Mouse (Mus musculus) 3T3-L1 (cell line): ENCODE measurements around the gene Acsl6.
"Not testable (repeated sequence)": the region's sequence is repeated elsewhere in the genome, so short reads cannot be mapped to it uniquely, and the experiment has no call there.

Experiments
- DNase-seq: peaks from one replicate; pipeline ENCODE4 v3.0.0-alpha.2; 2015; ENCODE audit warnings: low read depth, low spot score

Acsl6 gene

GRCm38 (mm10) chr11:54391326-54391725 lies 87.7 kb downstream of the Acsl6 start:
- no peak for DNase-seq

GRCm38 (mm10) chr11:54396686-54397085 lies 93.1 kb downstream of the Acsl6 start:
- no peak for DNase-seq

- no peak for DNase-seq
These were observed 94.5 kb downstream of the Acsl6 start for GRCm38 (mm10) chr11:54398058-54398457.

- not testable (repeated sequence) for DNase-seq
These were observed 97.2 kb downstream of the Acsl6 start for GRCm38 (mm10) chr11:54400803-54401202.

GRCm38 (mm10) chr11:54404885-54405284 lies 101.3 kb downstream of the Acsl6 start:
- no peak for DNase-seq

GRCm38 (mm10) chr11:54406930-54407546 lies 103.4 kb downstream of the Acsl6 start:
- no peak for DNase-seq

- no peak for DNase-seq
These were observed 107.0 kb downstream of the Acsl6 start for GRCm38 (mm10) chr11:54410612-54411011.

GRCm38 (mm10) chr11:54413017-54413416 lies 109.4 kb downstream of the Acsl6 start:
- DNase-seq, result peak; percentile 45
